ENCODE assay signal across 9 mouse cellular contexts in genomic region chr7:29316976-29317375, GRCm38 (mm10). TPM values are rescaled to one million over a fixed set of nuclear protein-coding genes. Genes with fewer than 3 reads are reported as not detected.
DNase-seq lines count a peak whose midpoint lies in the region; ATAC-seq lines count a peak whose summit lies in the region.
"Had no signal": no experiment of that assay in that cellular context is flagged by ENCODE, and none has a peak within 500 bp of the region (broad histone marks: within the 10 kb centered on the region; RNA-seq: fewer than 3 reads in every experiment).

No protein-coding gene starts in this region.

- no peak for ATAC-seq in kidney, embryonic 15.5 days (replicated peaks; ENCODE audit: low FRiP score)
- peak; percentile 52 for ATAC-seq in limb, embryonic 13.5 days (ENCODE audit: low FRiP score, low read depth)
- peak; percentile 22 for ATAC-seq in neural tube, embryonic 14.5 days (ENCODE audit: low read depth)

- H3K4me2 ChIP-seq in kidney, embryonic 15.5 days, result peak overlapping the region; percentile 42
- H3K4me2 ChIP-seq in limb, embryonic 13.5 days (replicated peaks), result peak overlapping the region; percentile 61
- peak overlapping the region; percentile 35; the same call in 1 of the 2 replicates for H3K4me2 ChIP-seq in neural tube, embryonic 14.5 days (ENCODE audit: low read depth, low read length)

- peaks cover 54% of the 10 kb centered on the region for H3K4me1 ChIP-seq in kidney, embryonic 15.5 days
- H3K4me1 ChIP-seq in limb, embryonic 13.5 days, result peaks cover 89% of the 10 kb centered on the region
- H3K4me1 ChIP-seq in neural tube, embryonic 14.5 days (ENCODE audit: control insufficient read depth, insufficient read depth, low read length), result peaks cover 83% of the 10 kb centered on the region

- H3K27me3 ChIP-seq in kidney, embryonic 15.5 days, result peaks cover 15% of the 10 kb centered on the region
- no peaks in the 10 kb centered on the region for H3K27me3 ChIP-seq in limb, embryonic 13.5 days
- no peaks in the 10 kb centered on the region for H3K27me3 ChIP-seq in neural tube, embryonic 14.5 days (ENCODE audit: control insufficient read depth, insufficient read depth, low read length)

- 7% methylated on average over 8 of the region's 10 CpGs for WGBS in kidney, embryonic 15.5 days
- 0% methylated on average over 10 of the region's 10 CpGs for WGBS in limb, embryonic 13.5 days
- WGBS in neural tube, embryonic 14.5 days, result 8% methylated on average over 9 of the region's 10 CpGs

- no peaks in the 10 kb centered on the region for H3K9me3 ChIP-seq in kidney, embryonic 15.5 days (replicated peaks)
- H3K9me3 ChIP-seq in limb, embryonic 13.5 days, result no peaks in the 10 kb centered on the region
- no peaks in the 10 kb centered on the region for H3K9me3 ChIP-seq in neural tube, embryonic 14.5 days (ENCODE audit: control insufficient read depth, low read length)

- intact Hi-C loops in heart, postnatal 14 days (cut with DNase I), result no loop called here

- H3K4me3 ChIP-seq in kidney, embryonic 15.5 days (replicated peaks), result no peak overlapping the region
- peak overlapping the region; percentile 11 for H3K4me3 ChIP-seq in limb, embryonic 13.5 days
- H3K4me3 ChIP-seq in neural tube, embryonic 14.5 days (ENCODE audit: low read depth, low read length), result no peak overlapping the region

- DNase-seq in kidney, adult 11 months, result no peak
- DNase-seq in cerebellum, postnatal 14 days, result peak; percentile 74 to 77
- DNase-seq in heart, postnatal 14 days, result peak; percentile 53 to 56
- DNase-seq in spleen, postnatal 4 days (ENCODE audit: low spot score in 2 of 2), result no peak
- no peak for DNase-seq in spleen, adult 12 weeks (ENCODE audit: low spot score)

- peak overlapping the region; percentile 70 for H3K27ac ChIP-seq in kidney, embryonic 15.5 days
- H3K27ac ChIP-seq in limb, embryonic 13.5 days, result peak overlapping the region; percentile 94
- peak overlapping the region; percentile 89 for H3K27ac ChIP-seq in neural tube, embryonic 14.5 days (ENCODE audit: low read depth, low read length)

- H3K36me3 ChIP-seq in kidney, embryonic 15.5 days, result no peaks in the 10 kb centered on the region
- H3K36me3 ChIP-seq in limb, embryonic 13.5 days, result peaks cover 14% of the 10 kb centered on the region
- H3K36me3 ChIP-seq in neural tube, embryonic 14.5 days (ENCODE audit: control insufficient read depth, insufficient read depth, low read length), result peaks cover 32% of the 10 kb centered on the region; the same call in 1 of the 2 replicates

- no peak overlapping the region for H3K9ac ChIP-seq in kidney, embryonic 15.5 days
- H3K9ac ChIP-seq in limb, embryonic 13.5 days, result peak overlapping the region; percentile 27
- H3K9ac ChIP-seq in neural tube, embryonic 14.5 days (replicated peaks; ENCODE audit: low read depth, low read length), result peak overlapping the region; percentile 26

RNA-seq across cellular contexts. Expression of gene Dpf1, which starts 13.2 kb away (rescaled TPM):
- 3.1 and 5.9 TPM in 2 replicates for polyA plus RNA-seq in kidney, embryonic 15.5 days (2015; fragmentation: Nextera tagmentation; extraction: Ambion mirVana)
- 1 to 10 TPM in 1 of 2 experiments, under 1 TPM in 1; 0.19 to 1.2 TPM for total RNA-seq in heart, postnatal 14 days (2021)
- polyA plus RNA-seq in limb, embryonic 13.5 days (2015; fragmentation: Nextera tagmentation; extraction: Ambion mirVana), result 21.6 and 21.9 TPM in 2 replicates
- 190 and 228 TPM in 2 replicates for polyA plus RNA-seq in neural tube, embryonic 14.5 days (2014; fragmentation: Nextera tagmentation; extraction: Ambion mirVana)

RNA-seq across cellular contexts. Expression of gene Ppp1r14a, which starts 27.9 kb away (rescaled TPM):
- polyA plus RNA-seq in kidney, embryonic 15.5 days (2015; fragmentation: Nextera tagmentation; extraction: Ambion mirVana), result 21.0 and 23.7 TPM in 2 replicates
- total RNA-seq in heart, postnatal 14 days (2021), result 10 to 100 TPM; 13.2 to 15.4 TPM
- 5.8 and 7.5 TPM in 2 replicates for polyA plus RNA-seq in limb, embryonic 13.5 days (2015; fragmentation: Nextera tagmentation; extraction: Ambion mirVana)
- polyA plus RNA-seq in neural tube, embryonic 14.5 days (2014; fragmentation: Nextera tagmentation; extraction: Ambion mirVana), result 1.8 and 3.6 TPM in 2 replicates
- total RNA-seq: hematopoietic stem cell, adult 5-6 weeks had no signal

RNA-seq across cellular contexts. Expression of gene Spint2, which starts 35.3 kb away (rescaled TPM):
- 236 and 245 TPM in 2 replicates for polyA plus RNA-seq in kidney, embryonic 15.5 days (2015; fragmentation: Nextera tagmentation; extraction: Ambion mirVana)
- 10 to 100 TPM; 39.2 to 42.9 TPM for total RNA-seq in heart, postnatal 14 days (2021)
- 110 and 112 TPM in 2 replicates for polyA plus RNA-seq in limb, embryonic 13.5 days (2015; fragmentation: Nextera tagmentation; extraction: Ambion mirVana)
- 46.9 and 62.4 TPM in 2 replicates for polyA plus RNA-seq in neural tube, embryonic 14.5 days (2014; fragmentation: Nextera tagmentation; extraction: Ambion mirVana)

Comparison
In these comparisons a context has a peak if more than half of its experiments do, and no peak if none do; other contexts are left out.
1. DNase-seq: peak in cerebellum, postnatal 14 days (2 of 2) and heart, postnatal 14 days (2 of 2); none in kidney, adult 11 months (single experiment), spleen, postnatal 4 days (0 of 2) and spleen, adult 12 weeks (single experiment).
2. Peak in every context shown above with its lines, with median percentiles within 50 percentile points of each other: H3K27ac ChIP-seq and H3K4me2 ChIP-seq.